Mouse (Mus musculus) lung, embryonic 14.5 days (tissue): ENCODE results near the gene Camta1. TPM values are rescaled to one million over a fixed set of nuclear protein-coding genes. Genes with fewer than 3 reads are reported as not detected.

ENCODE experiments used
- ATAC-seq: fragments of 200-750 bp; cut with Nextera tagmentation; 2 replicates; pipeline ENCODE4 v1.8.0; 2017; ENCODE audit warnings: mild to moderate bottlenecking, moderate TSS enrichment, moderate library complexity; ENCODE audit not compliant: insufficient read depth
- DNase-seq: peaks from one replicate; pipeline ENCODE4 v3.0.0-alpha.2; 2015
- H3K27ac ChIP-seq: fragments of 300-500 bp; sonication (generic); 2 replicates; pipeline ENCODE4 v1.5.1; 2014; ENCODE audit warnings: low read depth, mild to moderate bottlenecking, moderate library complexity
- H3K27me3 ChIP-seq: fragments of 300-500 bp; sonication (generic); 2 replicates; pipeline ENCODE4 v1.6.1; 2014; ENCODE audit warnings: low read length, control low read depth; ENCODE audit not compliant: insufficient read depth
- H3K36me3 ChIP-seq: fragments of 300-500 bp; sonication (generic); 2 replicates; pipeline ENCODE4 v1.6.1; 2014; ENCODE audit warnings: control low read depth; ENCODE audit not compliant: insufficient read depth
- H3K4me1 ChIP-seq: fragments of 300-500 bp; sonication (generic); 2 replicates; pipeline ENCODE4 v1.6.1; 2014; ENCODE audit warnings: antibody characterized with exemption, control low read depth; ENCODE audit not compliant: insufficient read depth
- H3K4me2 ChIP-seq: fragments of 300-500 bp; sonication (generic); 2 replicates; pipeline ENCODE4 v1.6.1; 2014; ENCODE audit warnings: mild to moderate bottlenecking
- H3K4me3 ChIP-seq: fragments of 300-500 bp; sonication (generic); 2 replicates; pipeline ENCODE4 v1.5.1; 2014; ENCODE audit warnings: low read depth, low read length
- H3K9ac ChIP-seq: fragments of 300-500 bp; sonication (generic); 2 replicates; pipeline ENCODE4 v1.6.1; 2014
- H3K9me3 ChIP-seq: fragments of 300-500 bp; sonication (generic); 2 replicates; pipeline ENCODE4 v1.6.1; 2016; ENCODE audit warnings: low read depth, low read length, control low read depth
- CTCF ChIP-seq: IDR thresholded peaks from 2 replicates; pipeline ENCODE4 v1.5.1; 2016; ENCODE audit warnings: antibody characterized with exemption, low read depth
- WGBS: fragments of 180-500 bp; shearing (Covaris S2); extraction: QIAGEN DNeasy Blood & Tissue Kit; methylation state at CpG from one replicate; pipeline ENCODE4 v1.1.7; 2014; 5-methylcytosine and 5-hydroxymethylcytosine counted together
- polyA plus RNA-seq: library from polyadenylated mRNA; unstranded; fragments of >200 nt; fragmentation: Nextera tagmentation; extraction: Ambion mirVana; gene quantifications from 2 replicates; pipeline ENCODE4 v1.2.1, GENCODE M21; 2014

Camta1 gene
- polyA plus RNA-seq, 1 experiment from 2014 or later, result 87.5 TPM

- Histone ChIP-seq H3K27ac (no peak overlapping the region), H3K4me2 (no peak overlapping the region), H3K4me3 (no peak overlapping the region), H3K27me3 (no peaks in the 10 kb centered on the region; the same call in 1 of the 2 replicates), H3K9me3 (no peaks in the 10 kb centered on the region), H3K9ac (no peak overlapping the region), H3K4me1 (peaks cover 6% of the 10 kb centered on the region; the same call in 1 of the 2 replicates), H3K36me3 (no peaks in the 10 kb centered on the region)
- TF ChIP-seq CTCF, result no peak
- ATAC-seq, result no peak
- DNase-seq, result no peak
- WGBS, result 72% methylated on average over 17 of the region's 17 CpGs
These were observed 40.5 kb upstream of the Camta1 start for GRCm38 (mm10) chr4:151902046-151902688.

DNA sequence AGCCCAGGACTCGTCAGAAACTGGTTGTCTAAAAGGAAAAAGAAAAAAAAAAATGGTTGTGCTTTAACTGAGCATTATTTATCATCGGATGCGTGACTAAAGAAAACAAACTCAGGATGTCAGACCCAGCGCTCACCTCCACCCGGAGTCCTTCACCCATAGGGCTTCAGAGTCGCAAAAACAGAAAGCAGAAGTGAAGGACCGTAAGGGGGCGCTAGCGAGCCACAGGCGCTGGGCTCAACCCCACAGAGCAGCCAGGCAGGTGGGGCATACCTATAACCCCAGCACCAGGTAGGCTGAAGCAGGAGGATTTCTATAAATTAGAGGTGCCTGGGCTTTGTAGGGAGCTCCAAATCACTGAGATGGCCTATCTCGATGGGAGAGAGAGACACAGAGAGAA, 39.7 kb upstream of the Camta1 start:
- Histone ChIP-seq H3K27me3 (no peaks in the 10 kb centered on the region), H3K36me3 (no peaks in the 10 kb centered on the region), H3K4me2 (no peak overlapping the region), H3K9me3 (no peaks in the 10 kb centered on the region), H3K9ac (no peak overlapping the region), H3K4me1 (peaks cover 6% of the 10 kb centered on the region; the same call in 1 of the 2 replicates), H3K27ac (no peak overlapping the region), H3K4me3 (no peak overlapping the region)
- peak; percentile 18 for TF ChIP-seq CTCF
- ATAC-seq (no peak), DNase-seq (no peak)
- 44% methylated on average over 11 of the region's 11 CpGs for WGBS

- Histone ChIP-seq H3K36me3 (no peaks in the 10 kb centered on the region), H3K27me3 (no peaks in the 10 kb centered on the region), H3K27ac (no peak overlapping the region), H3K4me3 (no peak overlapping the region), H3K9ac (no peak overlapping the region), H3K4me1 (peaks cover 6% of the 10 kb centered on the region; the same call in 1 of the 2 replicates), H3K4me2 (no peak overlapping the region), H3K9me3 (0 out of 2 replicates have a peak, but pooled peaks cover 1% of the 10 kb centered on the region)
- no peak for TF ChIP-seq CTCF
- WGBS, result 73% methylated on average over 6 of the region's 6 CpGs
- DNase-seq (no peak), ATAC-seq (no peak)
These were observed 39.1 kb upstream of the Camta1 start for GRCm38 (mm10) chr4:151900735-151901134.

GRCm38 (mm10) chr4:151899707-151900384, 38.2 kb upstream of the Camta1 start:
- ATAC-seq (no peak), DNase-seq (peak; percentile 15)
- Histone ChIP-seq H3K4me3 (no peak overlapping the region), H3K4me1 (peaks cover 6% of the 10 kb centered on the region; the same call in 1 of the 2 replicates), H3K9ac (no peak overlapping the region), H3K9me3 (0 out of 2 replicates have a peak, but pooled peaks cover 4% of the 10 kb centered on the region), H3K36me3 (no peaks in the 10 kb centered on the region), H3K4me2 (no peak overlapping the region), H3K27ac (no peak overlapping the region), H3K27me3 (no peaks in the 10 kb centered on the region)
- TF ChIP-seq CTCF, result peak; percentile 38
- WGBS, result 69% methylated on average over 11 of the region's 11 CpGs

- H3K27me3 ChIP-seq, result no peaks in the 10 kb centered on the region
- WGBS, result 38% methylated on average over 13 of the region's 13 CpGs
- TF ChIP-seq CTCF, result no peak
- H3K4me3 ChIP-seq, result no peak overlapping the region
- H3K27ac ChIP-seq, result no peak overlapping the region
- H3K4me1 ChIP-seq, result peaks cover 6% of the 10 kb centered on the region; the same call in 1 of the 2 replicates
- H3K36me3 ChIP-seq, result no peaks in the 10 kb centered on the region
- H3K9me3 ChIP-seq, result 0 out of 2 replicates have a peak, but pooled peaks cover 4% of the 10 kb centered on the region
- no peak for ATAC-seq
- no peak overlapping the region for H3K4me2 ChIP-seq
- no peak overlapping the region for H3K9ac ChIP-seq
- no peak for DNase-seq
These were observed 37.0 kb upstream of the Camta1 start for GRCm38 (mm10) chr4:151898600-151899245.

DNA sequence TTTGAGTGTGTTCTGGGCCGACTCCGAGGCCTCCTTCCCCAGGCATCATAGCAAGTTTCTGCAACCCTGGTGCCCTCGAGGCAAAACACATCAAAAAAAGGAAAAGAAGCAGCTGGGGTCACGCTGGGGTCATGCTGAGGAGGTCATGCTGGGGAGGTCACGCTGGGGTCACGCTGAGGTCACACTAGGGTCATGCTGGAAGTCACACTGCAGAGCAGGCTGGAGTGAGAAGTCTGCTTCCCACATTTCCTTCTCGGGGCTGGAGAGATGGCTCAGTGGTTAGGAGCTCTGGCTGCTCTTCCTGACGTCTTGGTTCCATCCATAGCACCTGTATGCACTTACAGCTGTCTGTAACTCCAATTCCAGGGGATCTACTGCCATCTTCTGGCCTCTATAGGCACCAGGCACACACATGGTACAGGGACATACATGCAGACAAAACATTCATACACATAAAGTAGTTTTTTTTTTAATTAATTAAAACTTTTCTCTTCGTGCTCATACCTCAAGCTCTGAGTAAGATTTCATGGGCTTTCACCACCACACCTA, 35.5 kb upstream of the Camta1 start:
- no peak for ATAC-seq

GRCm38 (mm10) chr4:151895624-151896023, 33.9 kb upstream of the Camta1 start:
- Histone ChIP-seq H3K9ac (no peak overlapping the region), H3K9me3 (0 out of 2 replicates have a peak, but pooled peaks cover 4% of the 10 kb centered on the region), H3K4me1 (no peaks in the 10 kb centered on the region), H3K36me3 (no peaks in the 10 kb centered on the region), H3K4me2 (no peak overlapping the region), H3K4me3 (no peak overlapping the region), H3K27me3 (no peaks in the 10 kb centered on the region), H3K27ac (no peak overlapping the region)
- no peak for ATAC-seq
- TF ChIP-seq CTCF, result no peak
- WGBS, result 87% methylated on average over 7 of the region's 7 CpGs
- DNase-seq, result no peak

More for the DNA sequence above, 35.5 kb upstream of the Camta1 start:
- H3K9ac ChIP-seq, result no peak overlapping the region
- WGBS, result 70% methylated on average over 9 of the region's 9 CpGs
- H3K4me1 ChIP-seq, result no peaks in the 10 kb centered on the region
- 0 out of 2 replicates have a peak, but pooled peaks cover 4% of the 10 kb centered on the region for H3K9me3 ChIP-seq
- no peak overlapping the region for H3K4me3 ChIP-seq
- H3K36me3 ChIP-seq, result no peaks in the 10 kb centered on the region
- TF ChIP-seq CTCF, result peak; percentile 7; the same call in 1 of the 2 replicates
- H3K27ac ChIP-seq, result no peak overlapping the region
- no peak for DNase-seq
- H3K27me3 ChIP-seq, result no peaks in the 10 kb centered on the region
- H3K4me2 ChIP-seq, result no peak overlapping the region
